Mouse (Mus musculus) spleen, postnatal 4 days (tissue): ENCODE data around the gene Samd4.

Experiments used
- DNase-seq, 2 experiments: peaks; one replicate each; pipeline ENCODE4 v3.0.0; 2022; ENCODE audit warnings: low spot score in 2 of 2

Samd4 gene

DNA sequence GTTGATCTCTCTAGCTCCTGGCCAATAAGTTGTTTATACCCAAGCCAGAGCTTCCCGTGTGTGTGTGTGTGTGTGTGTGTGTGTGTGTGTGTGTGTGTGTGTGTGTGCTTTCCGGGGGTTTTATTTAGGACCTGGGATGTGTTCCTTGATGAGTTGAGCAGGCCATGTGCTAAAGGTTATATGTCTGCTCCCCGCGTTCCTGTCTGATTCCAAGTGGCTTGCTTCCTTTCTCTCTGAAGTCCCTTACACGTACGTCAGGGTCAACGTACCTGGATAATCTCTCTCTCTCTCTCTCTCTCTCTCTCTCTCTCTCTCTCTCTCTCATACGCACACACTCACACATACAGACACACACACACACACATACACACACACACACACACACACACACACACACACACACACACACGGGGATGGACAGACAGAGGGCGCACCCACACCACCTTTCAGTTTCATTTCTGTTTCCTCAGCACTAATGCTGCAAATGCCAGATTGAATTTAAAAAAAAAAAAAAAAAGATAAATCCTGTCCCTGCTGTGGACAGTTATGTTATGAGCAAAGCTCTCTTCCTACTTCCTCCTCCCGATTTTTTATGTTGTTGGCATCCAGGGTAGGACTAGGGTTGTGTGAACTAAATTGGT lies 117.6 kb downstream of the Samd4 start:
- DNase-seq, result no peak

DNA sequence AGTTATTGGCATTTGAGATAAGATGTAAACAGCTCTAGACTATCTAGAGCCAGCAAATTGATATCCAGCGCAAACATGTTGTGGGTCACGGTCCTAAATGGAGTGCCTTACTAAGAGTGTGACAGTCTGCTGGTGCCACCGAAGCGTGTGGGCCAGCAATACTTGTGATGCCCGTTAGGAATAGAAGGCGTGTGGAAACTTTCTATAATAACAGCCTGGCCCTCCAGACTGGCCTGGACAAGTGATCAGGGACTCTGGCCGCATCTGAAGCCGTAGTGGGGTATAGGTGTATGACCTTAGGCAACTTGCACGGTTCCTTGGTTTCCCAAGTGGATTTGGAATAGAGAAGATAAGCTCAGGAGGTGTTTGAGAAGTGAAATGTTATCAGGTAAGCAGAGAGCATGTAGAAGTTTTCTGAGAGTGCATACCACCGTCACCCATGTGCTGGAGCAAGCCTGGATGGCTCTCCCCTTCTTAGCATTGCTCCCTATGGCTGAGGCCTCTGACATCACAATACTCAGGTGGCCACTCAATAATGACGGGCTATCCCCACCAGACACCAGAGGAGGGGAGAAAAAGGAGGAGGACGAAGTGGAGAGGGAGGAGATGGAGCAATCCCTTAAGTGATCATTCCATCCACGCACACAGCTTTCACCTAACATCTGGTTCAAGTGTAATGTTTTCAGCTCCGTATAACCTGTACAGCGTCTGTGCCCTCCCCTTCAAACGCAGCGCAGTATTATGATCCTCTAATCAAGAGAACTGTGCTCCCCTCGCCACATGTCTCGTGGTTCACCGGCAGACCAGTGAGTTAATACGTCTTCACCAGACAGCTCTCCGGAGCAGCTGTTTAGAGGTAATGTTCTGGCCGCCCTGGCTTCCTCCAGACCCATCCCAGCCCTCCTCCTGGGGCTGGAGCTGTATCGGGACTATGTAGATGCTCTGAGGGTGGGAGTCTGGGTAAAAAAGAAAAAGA lies 118.4 kb downstream of the Samd4 start:
- DNase-seq, result no peak

DNA sequence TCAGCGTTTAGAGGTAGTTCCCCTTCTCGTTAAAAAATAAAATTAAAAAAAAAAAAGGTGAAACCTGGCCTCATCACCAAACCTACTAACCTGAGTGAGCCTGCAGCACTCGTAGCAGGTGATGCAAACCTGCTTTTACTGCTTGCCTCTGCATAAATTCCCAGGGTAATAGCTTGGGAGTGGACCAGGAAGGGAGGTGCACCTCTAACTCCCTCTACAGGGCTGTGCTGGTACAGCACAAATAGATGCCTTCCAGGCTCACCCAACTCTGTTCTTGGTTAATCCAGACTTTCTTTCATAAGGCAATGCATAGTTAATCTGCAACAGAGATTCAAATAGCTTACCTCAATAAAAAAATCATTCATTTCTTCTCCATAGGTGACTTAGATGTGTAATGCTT lies 121.5 kb downstream of the Samd4 start:
- DNase-seq, result no peak

DNA sequence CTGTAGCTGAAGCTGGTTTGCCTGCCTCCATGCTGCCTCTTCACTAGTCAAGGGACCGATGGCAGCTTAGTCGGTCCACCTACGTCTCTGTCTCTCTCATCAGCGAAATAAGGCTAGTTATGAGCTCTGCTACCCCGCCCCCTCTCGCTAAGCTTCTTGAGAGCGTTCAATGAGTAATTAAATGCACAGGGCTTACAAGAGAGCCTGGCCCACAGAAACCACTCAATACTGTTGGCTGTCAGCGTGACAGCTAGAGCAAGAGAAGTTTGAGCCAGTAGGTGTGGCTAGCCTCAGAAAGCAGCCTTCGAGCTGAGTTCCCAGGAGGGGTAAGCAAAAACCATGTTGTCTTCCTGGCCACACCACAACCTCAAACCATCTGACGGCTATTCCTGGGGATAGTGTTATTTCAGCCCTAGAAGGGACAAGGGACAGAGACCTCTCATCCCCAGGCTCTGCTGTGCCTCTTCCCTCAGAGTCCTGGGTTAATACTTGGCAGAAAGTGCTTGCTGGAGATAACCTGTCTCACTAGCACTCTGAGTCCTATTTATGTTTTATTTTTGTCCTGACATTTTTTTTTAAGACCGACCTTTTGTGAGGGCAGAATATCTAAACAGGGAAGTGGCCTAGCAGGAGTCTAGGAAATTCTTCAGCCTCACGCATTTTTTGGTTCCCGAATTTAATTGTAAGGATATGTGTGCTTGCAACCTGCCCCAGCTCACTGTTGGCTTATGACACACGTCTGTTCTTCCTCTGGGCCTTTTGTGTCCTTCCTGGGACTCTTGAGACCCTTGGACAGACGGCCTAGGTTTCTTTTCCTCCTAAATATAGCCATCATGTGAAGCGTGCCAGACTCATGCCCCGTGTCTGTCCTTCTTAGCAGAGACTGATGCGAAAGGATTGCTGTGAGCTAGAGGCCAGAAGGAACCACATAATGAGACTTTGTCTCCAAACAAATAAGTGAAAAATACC lies 128.8 kb downstream of the Samd4 start:
- DNase-seq, result no peak

DNA sequence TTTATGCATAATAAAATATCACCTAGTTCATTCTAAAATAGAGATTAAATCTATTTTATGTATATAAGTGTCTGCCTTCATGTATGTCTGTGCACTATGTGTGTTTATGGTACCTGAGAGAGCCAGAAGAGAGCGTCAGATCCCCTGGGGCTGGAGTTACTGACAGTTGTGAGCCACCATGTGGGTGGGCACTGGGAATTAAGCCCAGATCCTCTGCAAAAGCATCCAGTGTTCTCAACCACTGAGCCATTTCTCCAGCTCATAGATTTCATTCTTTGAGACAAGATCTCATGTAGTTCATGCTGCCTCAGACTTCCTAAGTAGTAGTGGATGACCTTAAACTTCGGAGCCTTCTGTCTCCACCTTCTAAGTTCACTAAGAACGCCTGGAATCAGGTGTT lies 133.0 kb downstream of the Samd4 start:
- DNase-seq, result no peak

DNA sequence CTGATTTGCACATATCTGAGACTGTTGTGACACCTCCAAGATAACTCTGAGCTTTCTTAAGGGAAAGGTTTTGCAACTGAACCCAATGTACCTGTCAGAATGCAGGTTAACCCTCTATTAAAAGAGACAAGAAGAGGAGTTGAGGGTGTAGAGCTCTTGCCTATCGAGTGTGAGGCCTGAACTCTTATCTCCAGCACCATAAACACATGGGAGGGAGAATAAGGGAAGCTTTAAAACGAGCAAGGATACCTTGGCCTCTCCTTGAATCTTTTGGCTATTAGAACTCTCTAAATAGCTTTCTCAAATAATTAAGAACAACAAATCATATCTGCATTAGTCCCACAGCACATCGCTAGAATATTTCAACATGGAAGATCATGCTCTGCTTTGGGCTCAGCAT lies 135.0 kb downstream of the Samd4 start:
- DNase-seq, result no peak

DNA sequence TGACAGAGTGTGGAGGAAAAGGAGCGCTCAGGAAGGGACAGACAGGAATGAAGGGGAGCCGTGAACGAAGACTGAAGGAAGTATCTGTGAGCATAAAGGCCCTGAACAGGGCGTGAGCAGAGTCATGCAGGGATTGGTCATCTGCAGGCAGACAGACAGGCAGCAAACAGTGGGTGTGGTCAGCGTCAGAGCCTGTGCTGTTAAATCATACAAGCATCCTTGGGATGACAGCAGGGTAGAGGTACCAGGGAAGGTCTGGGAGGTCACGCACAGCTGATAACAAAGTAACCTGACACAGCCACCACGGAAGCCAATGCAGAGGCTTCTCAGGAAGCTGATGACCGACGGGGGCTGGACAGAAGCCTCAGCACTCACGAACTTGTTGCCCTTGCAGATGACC lies 138.2 kb downstream of the Samd4 start:
- no peak for DNase-seq

DNA sequence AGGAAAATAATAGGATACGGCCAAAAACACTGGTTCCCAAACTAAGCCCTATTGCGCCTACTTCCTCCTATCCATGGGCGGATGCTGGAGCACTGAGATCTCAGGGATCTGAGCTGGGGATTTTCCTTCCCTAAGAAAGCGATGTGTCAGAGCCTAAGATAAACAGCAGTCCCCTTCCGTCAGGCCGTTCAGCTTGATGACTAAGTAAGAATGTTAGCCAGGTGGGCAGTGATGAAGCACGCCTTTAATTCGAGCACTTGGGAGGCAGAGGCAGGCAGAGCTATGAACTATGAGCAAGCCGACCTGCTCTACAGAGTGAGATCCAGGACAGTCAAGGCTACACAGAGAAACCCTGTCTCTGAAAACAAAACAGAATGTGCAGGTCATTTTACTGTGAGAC lies 140.9 kb downstream of the Samd4 start:
- no peak for DNase-seq

DNA sequence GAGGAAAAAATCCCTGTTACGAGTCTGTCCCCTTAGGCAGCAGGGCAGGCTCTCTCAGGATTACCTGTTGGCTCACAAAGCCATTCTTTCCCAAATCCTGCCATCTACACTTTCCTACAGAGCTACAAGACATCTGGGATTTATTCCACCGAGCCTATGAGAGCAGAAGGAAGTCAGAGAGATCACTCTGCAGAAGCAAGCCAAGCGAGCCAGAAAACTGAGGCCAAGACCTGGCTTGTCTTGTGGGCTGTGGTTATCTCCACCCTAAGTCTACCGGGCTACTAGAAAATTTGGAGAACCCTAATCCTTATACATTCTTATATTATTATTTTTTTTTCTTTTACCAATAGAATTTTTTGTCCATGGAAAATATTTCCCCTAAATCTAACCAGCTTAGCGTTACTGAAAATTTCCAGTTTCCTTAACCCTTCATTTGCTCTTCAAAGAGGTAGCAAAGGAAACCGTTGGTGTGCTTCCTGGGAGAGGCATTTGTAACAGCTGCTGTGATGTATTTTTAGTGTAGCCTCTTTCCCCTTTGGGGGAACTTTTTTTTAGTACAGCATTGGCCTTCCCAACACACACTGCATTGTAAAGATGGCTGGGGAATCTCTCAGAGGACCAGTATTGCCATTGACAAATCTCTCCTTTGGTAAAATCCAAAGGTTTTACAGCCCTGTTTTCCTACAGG lies 144.9 kb downstream of the Samd4 start:
- DNase-seq, result no peak

DNA sequence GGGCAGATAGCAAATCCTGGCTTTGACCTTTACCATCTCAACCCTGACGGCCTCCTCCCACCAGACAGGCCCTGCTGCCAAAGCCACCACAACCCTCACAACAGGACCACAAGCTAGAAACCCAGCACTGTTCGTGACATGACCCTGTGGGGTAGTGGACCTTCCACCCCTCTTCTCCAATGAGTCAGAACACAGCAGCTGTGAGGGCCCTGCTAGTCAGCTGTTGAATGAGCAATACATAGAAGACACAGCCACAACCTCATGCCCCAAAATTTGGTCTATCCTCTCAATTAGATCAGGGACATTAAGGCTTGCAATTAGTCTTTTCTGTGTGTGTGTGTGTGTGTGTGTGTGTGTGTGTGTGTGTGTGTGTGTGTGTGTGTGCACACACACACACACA lies 148.9 kb downstream of the Samd4 start:
- DNase-seq, result no peak

DNA sequence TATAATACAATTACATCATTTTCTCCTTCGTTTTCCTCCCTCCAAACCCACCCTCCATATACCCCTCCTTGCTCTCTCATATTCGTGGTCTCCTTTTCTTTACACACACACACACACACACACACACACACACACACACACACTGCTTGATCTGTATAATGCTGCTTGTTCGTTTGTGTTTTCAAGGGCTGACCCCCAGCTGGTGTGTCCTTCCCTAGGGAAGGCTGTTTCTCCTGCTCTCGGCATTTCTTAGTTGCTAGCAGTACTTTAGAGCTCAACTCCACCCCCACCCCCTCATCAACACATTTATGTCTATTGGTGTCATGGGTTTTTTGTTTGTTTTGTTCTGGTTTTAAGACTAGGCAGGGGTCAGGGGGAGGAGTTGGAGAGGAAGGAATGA lies 149.5 kb downstream of the Samd4 start:
- no peak for DNase-seq

DNA sequence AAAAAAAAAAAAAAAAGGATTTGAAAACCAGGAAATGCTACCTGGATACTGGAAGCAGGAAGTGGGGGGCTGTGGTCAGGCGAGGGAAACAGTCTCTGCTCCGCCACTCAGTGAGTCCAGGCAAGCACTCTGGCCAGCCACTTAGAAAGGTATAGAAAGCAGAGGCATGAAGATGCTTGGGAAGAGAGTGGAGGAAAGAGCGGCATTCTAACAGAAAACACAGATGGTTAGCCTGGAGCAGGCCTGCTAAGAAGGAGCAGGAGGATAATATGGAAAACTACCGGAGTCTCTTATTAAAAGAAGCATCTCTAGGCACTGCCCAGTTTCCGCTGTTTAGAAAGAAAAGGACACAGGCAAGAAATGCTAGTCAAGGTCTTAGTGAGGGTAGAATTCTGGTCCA lies 150.8 kb downstream of the Samd4 start:
- DNase-seq, result no peak

DNA sequence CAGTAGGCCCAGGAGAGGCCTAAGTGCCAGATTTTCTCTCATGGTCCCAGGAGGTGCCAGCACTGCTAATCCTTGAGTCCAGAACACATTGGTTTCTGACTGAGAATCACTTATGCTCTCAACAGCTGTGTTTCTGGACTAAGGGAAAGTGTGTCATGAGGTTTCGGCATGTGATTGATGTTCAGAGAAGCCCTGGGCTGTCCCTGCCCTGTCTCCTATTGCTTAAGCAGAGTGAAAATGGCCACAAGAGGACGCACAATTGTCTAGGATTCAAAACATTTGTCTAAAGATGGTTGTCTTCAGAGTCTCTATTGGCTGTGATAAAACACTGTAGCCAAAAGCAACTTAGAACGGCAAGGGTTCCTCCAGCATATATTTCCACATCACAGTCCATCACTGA lies 159.0 kb downstream of the Samd4 start:
- DNase-seq, result no peak

DNA sequence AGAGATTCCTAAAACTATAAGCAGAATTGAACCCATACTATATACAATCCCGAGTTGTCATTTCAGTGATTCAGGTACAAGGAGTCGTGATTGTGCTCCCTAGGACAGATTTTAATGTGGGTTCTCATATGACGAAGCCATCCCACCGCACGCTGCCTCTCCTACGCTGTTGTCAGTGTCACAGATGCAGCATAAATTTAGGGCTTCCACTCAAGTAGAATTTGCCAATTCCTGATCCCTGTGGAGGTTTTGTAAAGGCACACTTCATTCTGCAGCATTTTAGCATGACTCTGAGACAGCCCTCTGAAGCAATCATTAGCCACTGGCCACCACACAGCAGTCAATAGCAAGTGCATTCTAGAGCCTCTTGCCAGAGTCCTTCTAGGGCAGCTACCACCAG lies 166.4 kb downstream of the Samd4 start:
- DNase-seq, result no peak

DNA sequence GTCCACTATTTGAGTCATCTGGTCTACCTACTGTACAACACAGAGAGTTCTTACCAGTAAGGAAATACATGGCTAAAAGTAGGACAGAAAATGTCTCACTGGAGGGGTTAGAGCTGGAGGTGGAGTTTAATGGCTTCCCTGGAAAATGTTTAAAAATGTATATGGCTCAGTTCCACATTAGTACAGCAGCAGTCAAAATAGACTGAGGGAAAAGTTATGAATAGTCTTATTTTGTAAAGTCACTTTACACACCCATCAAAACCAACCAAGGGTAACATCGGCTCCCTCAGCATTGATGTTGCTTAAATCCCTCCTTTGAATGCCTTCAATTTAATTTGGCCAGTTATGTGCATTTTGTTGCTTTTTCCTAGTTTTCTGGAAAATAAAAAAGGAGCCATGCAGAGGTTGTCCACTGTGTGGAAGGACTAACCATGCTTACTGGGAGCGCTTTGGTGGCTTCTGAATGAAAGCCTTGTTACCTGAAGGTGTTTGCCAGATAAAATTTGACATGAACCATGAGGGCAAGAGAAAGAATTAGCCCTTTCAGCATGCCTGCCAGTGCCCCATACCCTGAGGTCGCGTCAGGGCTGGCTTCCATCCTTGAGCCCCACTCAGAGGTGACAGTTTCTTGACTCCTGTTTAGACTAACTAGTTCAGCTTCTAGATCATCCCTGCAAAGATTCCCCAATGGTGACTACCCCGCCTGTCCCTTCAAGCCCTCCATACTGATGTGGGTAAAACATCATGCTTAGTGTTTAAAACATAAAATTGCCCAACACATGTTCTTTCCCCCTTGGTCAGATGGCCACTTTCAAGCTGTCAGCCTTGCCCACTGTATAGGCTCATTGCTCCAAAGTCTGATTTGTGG lies 169.3 kb downstream of the Samd4 start:
- no peak for DNase-seq

DNA sequence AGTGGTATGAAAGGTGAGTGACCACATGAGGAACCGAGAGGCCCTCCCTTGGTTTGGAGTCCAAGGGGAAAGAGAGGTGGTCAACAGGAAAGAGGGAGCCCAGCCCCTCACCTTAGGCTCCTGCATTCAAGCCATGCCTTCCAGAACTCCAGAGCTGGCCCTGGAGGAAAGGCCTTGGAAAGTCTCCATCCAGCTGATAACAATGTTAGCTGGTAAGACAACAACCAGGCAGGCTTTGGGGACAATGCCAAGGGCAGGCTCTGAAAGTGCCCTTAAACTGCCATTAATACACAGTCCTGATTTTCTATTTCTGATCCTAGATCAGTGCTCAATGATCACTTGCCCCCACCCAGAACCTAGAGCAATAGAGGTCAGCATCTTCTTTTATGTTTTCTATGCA lies 170.4 kb downstream of the Samd4 start:
- DNase-seq, result no peak

DNA sequence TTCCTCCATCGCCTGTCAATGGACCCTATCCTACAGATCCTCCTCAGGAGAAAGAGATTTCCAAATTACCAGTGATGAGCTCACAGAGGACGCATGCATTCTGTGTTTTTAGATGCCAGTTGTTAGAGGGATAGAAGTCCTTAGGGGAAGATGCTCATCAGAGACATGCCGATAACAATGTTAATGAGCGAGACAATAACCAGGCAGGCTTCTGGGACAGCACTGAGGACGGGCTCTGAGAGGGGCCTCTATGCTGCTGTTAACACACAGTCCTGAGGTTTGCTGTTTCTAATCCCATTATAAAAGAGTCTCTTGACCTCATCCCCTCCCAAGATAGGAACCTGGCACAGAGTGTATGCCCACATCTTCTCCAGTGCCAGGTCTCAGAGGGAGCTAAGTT lies 171.2 kb downstream of the Samd4 start:
- DNase-seq, result no peak

DNA sequence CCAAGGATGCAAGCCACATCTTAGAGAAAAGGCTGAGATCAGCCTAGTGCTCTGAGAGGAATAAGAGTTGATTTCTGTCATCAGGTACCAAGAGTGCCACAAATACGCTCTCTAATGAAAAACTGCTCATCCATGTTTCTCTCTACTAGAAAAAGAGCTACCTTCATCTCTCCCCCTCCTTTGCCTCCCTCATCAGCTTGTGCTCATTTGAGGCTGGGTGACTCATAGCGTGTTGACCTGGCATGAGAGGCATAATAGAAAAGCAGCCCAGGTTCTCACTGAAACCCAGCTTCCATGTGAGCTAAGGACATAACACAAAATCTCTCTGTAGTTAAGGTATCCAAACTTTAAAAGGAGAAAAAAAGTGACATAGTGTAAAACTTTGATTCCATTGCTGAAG lies 176.3 kb downstream of the Samd4 start:
- DNase-seq, result no peak

DNA sequence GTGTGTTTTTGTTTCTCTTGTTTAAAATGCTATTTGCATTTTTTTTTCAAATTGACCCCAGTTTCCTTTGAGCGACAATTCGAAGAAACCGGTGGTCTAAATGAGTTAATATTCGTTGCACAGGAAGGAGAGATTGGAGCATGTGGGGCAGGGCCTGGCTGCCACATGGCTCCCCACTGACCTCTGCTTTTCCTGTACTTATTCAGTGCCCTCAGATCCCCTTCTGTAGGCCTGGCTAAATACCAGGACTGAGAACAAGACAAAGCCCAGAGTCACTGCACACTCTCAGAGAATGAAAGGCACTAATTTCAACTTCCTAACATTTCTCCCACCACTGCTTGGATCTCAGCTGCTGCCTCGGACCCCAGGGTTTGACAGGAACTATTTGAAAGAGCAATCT lies 182.4 kb downstream of the Samd4 start:
- no peak for DNase-seq

DNA sequence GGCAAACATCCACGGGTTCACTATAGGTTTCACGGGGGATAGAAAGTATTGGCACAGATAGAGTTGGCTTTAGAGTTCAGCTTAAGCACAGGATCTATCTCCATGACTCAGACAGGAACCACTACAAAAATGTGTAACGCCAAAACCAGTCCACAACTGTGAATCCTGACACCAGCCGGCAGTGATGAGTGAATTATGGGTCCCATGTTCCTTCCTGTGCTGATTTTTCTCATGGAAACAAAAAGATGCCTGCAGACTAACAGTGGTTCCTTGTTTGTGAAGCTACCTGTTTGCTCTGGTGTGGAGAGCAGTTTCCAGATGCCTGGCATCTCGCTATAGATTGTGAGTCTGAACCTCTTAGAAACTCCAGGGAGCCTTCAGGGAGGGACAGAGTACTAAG lies 184.2 kb downstream of the Samd4 start:
- no peak for DNase-seq
